Mouse (Mus musculus): ENCODE results near the gene Mc3r.

- TF ChIP-seq CTCF (IDR thresholded peaks at IDR 0.05; ENCODE audit: extremely low read depth, insufficient read depth, insufficient read length, insufficient replicate concordance), result no peak
- TF ChIP-seq POLR2A (IDR thresholded peaks at IDR 0.05; ENCODE audit: low read depth, low read length), result no peak
Measured at GRCm38 (mm10) chr2:172257471-172258065, 9.3 kb downstream of the Mc3r start.
